Mouse (Mus musculus): ENCODE data around the gene Rps18.
"Not testable (repeated sequence)": the region's sequence is repeated elsewhere in the genome, so short reads cannot be mapped to it uniquely, and the experiment has no call there.

GRCm38 (mm10) chr17:33903911-33904651 lies 51.7 kb downstream of the Rps18 start:
- TF ChIP-seq EP300, CTCF (IDR thresholded peaks at IDR 0.05; ENCODE audit: low read depth): not testable (repeated sequence)

Data from liver, embryonic 14.5 days (tissue).